24 mouse cellular contexts compared by ENCODE assay signal in genomic region chr11:120663714-120664113, GRCm38 (mm10). TPM values are rescaled to one million over a fixed set of nuclear protein-coding genes. Genes with fewer than 3 reads are reported as not detected.
"Had no signal": no experiment of that assay in that cellular context is flagged by ENCODE, and none has a peak within 500 bp of the region (broad histone marks: within the 10 kb centered on the region; RNA-seq: fewer than 3 reads in every experiment).

No protein-coding gene starts in this region.

- DNase-seq: gastrocnemius, adult 2 months; gastrocnemius, postnatal 10 days; gastrocnemius, postnatal 25 days; heart, adult 18-20 months; heart, postnatal 10 days; heart, postnatal 4 days; kidney, adult 18-20 months; kidney, adult 8-10 months; kidney, postnatal 10 days; kidney, postnatal 25 days; kidney, postnatal 4 days; liver; liver, embryonic 13.5 days had no signal

- H3K36me3 ChIP-seq: heart, embryonic 10.5 days; heart, embryonic 12.5 days; hindbrain, embryonic 10.5 days; hindbrain, embryonic 12.5 days; intestine, embryonic 15.5 days; limb, embryonic 10.5 days; limb, embryonic 12.5 days; liver, embryonic 13.5 days; liver, embryonic 15.5 days had no signal

- H3K9me3 ChIP-seq: heart, embryonic 10.5 days; heart, embryonic 12.5 days; hindbrain, embryonic 10.5 days; hindbrain, embryonic 12.5 days; intestine, embryonic 15.5 days; limb, embryonic 10.5 days; limb, embryonic 12.5 days; liver, embryonic 13.5 days; liver, embryonic 15.5 days had no signal

- H3K4me3 ChIP-seq: gastrocnemius, adult 2 months; heart, embryonic 10.5 days; heart, embryonic 12.5 days; hindbrain, embryonic 10.5 days; hindbrain, embryonic 12.5 days; intestine, embryonic 15.5 days; layer of hippocampus, adult 2 months; left cerebral cortex, adult 2 months; limb, embryonic 10.5 days; limb, embryonic 12.5 days; liver, embryonic 13.5 days; liver, embryonic 15.5 days had no signal

RNA-seq across cellular contexts. Expression of gene Notum, which starts 2.7 kb away (rescaled TPM):
- total RNA-seq: gastrocnemius, adult 2 months; granulocyte monocyte progenitor cell, adult 5-6 weeks had no signal
